Mouse (Mus musculus) midbrain, postnatal 0 days (tissue): ENCODE results near the gene Traf3ip3. TPM values are rescaled to one million over a fixed set of nuclear protein-coding genes. Genes with fewer than 3 reads are reported as not detected.

Experiments
- ATAC-seq: fragments of 200-750 bp; cut with Nextera tagmentation; 2 replicates; pipeline ENCODE4 v1.8.0; 2017; ENCODE audit warnings: moderate number of reproducible peaks, mild to moderate bottlenecking, moderate TSS enrichment, moderate library complexity; ENCODE audit not compliant: low FRiP score
- DNase-seq: peaks from one replicate; pipeline ENCODE4 v3.0.0-alpha.2; 2015; ENCODE audit warnings: low spot score
- H3K27ac ChIP-seq: fragments of 300-500 bp; sonication (generic); 2 replicates; pipeline ENCODE4 v1.5.1; 2014; ENCODE audit warnings: low read depth, mild to moderate bottlenecking, low read length, mixed read lengths
- H3K27me3 ChIP-seq: fragments of 300-500 bp; sonication (generic); 2 replicates; pipeline ENCODE4 v1.6.1; 2014; ENCODE audit warnings: low read length, control low read depth, mixed read lengths; ENCODE audit not compliant: insufficient read depth
- H3K36me3 ChIP-seq: fragments of 300-500 bp; sonication (generic); 2 replicates; pipeline ENCODE4 v1.6.1; 2014; ENCODE audit warnings: low read length, control low read depth, mixed read lengths; ENCODE audit not compliant: insufficient read depth
- H3K4me1 ChIP-seq: fragments of 300-500 bp; sonication (generic); 2 replicates; pipeline ENCODE4 v1.6.1; 2014; ENCODE audit warnings: mild to moderate bottlenecking, control low read depth, antibody characterized with exemption, low read length, mixed read lengths; ENCODE audit not compliant: insufficient read depth
- H3K4me2 ChIP-seq: fragments of 300-500 bp; sonication (generic); 2 replicates; pipeline ENCODE4 v1.6.1; 2014; ENCODE audit warnings: low read depth, mild to moderate bottlenecking, low read length, mixed read lengths; ENCODE audit not compliant: poor library complexity, severe bottlenecking
- H3K4me3 ChIP-seq: fragments of 300-500 bp; sonication (generic); 2 replicates; pipeline ENCODE4 v1.5.1; 2014; ENCODE audit warnings: low read depth, mild to moderate bottlenecking, low read length, moderate library complexity
- H3K9ac ChIP-seq: fragments of 300-500 bp; sonication (generic); replicated peaks from 2 replicates; pipeline ENCODE4 v1.6.1; 2014; ENCODE audit warnings: mild to moderate bottlenecking, low read length, moderate library complexity, mixed read lengths; ENCODE audit not compliant: poor library complexity, severe bottlenecking
- H3K9me3 ChIP-seq: fragments of 300-500 bp; sonication (generic); 2 replicates; pipeline ENCODE4 v1.6.1; 2016; ENCODE audit warnings: low read length, control low read depth
- CTCF ChIP-seq: IDR thresholded peaks from 2 replicates; pipeline ENCODE4 v1.5.1; 2016; ENCODE audit warnings: antibody characterized with exemption, mild to moderate bottlenecking
- WGBS: fragments of 180-500 bp; shearing (Covaris S2); extraction: QIAGEN DNeasy Blood & Tissue Kit; methylation state at CpG from one replicate; pipeline ENCODE4 v1.1.7; 2014; 5-methylcytosine and 5-hydroxymethylcytosine counted together
- polyA plus RNA-seq: library from polyadenylated mRNA; unstranded; fragments of >200 nt; fragmentation: Nextera tagmentation; extraction: Ambion mirVana; gene quantifications from 2 replicates; pipeline ENCODE4 v1.2.1, GENCODE M21; 2015
- total RNA-seq: library from RNA; depleted of rRNA; stranded (reverse); fragments of >200 nt; gene quantifications from 2 replicates; pipeline ENCODE4 v1.2.3, GENCODE M21; 2014

Traf3ip3 gene
- total and polyA plus RNA-seq, 2 experiments from 2014 or later: 1.9 to 2.4 TPM

DNA sequence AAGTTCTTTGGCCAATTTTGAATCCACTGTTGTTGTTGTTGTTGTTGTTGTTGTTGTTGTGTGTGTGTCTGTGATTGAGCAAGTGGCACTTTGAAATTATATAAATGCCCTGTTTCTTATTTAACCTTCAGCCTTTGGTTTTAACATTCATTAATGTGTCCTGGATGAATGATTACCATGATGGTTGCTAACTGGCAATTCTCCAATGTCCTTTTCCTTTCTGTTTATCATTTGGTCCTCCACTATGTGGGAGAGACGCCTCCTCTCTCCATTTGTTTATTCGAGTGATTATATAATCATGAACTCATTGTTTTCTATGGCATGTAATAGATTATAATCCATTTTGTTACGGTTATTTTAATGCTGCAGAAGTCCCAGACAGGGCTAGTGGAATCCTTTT lies 29.0 kb upstream of the Traf3ip3 start:
- DNase-seq (no peak), ATAC-seq (no peak)
- H3K4me3 ChIP-seq: no peak overlapping the region
- no peaks in the 10 kb centered on the region for H3K27me3 ChIP-seq
- H3K4me2 ChIP-seq: no peak overlapping the region
- no peak overlapping the region for H3K27ac ChIP-seq
- TF ChIP-seq CTCF: no peak
- WGBS: 73% methylated on average over 3 of the region's 3 CpGs
- H3K4me1 ChIP-seq: no peaks in the 10 kb centered on the region
- H3K36me3 ChIP-seq: no peaks in the 10 kb centered on the region
- H3K9me3 ChIP-seq: no peaks in the 10 kb centered on the region
- H3K9ac ChIP-seq: no peak overlapping the region

DNA sequence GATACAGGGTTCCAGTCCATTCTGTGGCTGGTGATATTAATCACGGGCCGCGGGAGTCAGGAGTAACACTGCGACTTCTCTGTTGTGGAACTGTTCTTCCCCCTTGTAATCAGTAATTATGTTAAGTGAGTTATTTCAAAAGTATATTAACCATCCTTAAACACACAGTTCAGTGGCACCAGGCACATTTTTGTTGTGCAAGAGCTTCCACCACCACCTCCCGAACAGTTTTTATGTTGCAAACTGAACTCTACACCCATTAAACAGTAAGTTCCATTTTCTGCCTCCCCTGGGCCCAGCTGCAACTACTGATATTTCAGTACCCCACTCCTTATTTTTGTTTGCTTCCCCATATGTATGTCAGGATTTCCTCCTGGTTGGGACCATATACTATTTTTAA lies 28.1 kb upstream of the Traf3ip3 start:
- Histone ChIP-seq H3K36me3 (no peaks in the 10 kb centered on the region), H3K4me1 (no peaks in the 10 kb centered on the region), H3K27me3 (no peaks in the 10 kb centered on the region), H3K4me3 (no peak overlapping the region), H3K4me2 (no peak overlapping the region), H3K9me3 (no peaks in the 10 kb centered on the region), H3K9ac (no peak overlapping the region), H3K27ac (no peak overlapping the region)
- DNase-seq (no peak), ATAC-seq (no peak)
- no peak for TF ChIP-seq CTCF
- 95% methylated on average over 5 of the region's 5 CpGs for WGBS

DNA sequence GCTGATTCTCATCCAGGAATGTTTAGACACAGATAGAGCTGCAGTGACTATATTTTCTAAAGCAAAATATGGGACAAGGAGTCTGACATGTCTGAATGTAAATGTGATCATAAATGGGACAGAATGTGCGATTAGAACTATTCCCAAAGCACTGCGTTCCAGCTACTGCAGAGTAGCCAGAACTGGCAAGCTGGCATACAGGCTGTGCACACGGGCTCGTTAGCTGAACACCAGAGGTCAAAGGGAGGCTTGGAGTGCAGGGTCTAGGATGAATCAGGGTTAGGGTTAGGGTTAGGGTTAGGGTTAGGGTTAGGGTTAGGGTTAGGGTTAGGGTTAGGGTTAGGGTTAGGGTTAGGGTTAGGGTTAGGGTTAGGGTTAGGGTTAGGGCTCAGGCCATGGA lies 26.0 kb upstream of the Traf3ip3 start:
- 68% methylated on average over 4 of the region's 4 CpGs for WGBS
- ATAC-seq (no peak), DNase-seq (no peak)
- H3K9ac ChIP-seq: no peak overlapping the region
- H3K27me3 ChIP-seq: no peaks in the 10 kb centered on the region
- H3K4me1 ChIP-seq: no peaks in the 10 kb centered on the region
- no peak overlapping the region for H3K4me3 ChIP-seq
- H3K36me3 ChIP-seq: no peaks in the 10 kb centered on the region
- H3K27ac ChIP-seq: no peak overlapping the region
- no peak for TF ChIP-seq CTCF
- no peaks in the 10 kb centered on the region for H3K9me3 ChIP-seq
- H3K4me2 ChIP-seq: no peak overlapping the region

DNA sequence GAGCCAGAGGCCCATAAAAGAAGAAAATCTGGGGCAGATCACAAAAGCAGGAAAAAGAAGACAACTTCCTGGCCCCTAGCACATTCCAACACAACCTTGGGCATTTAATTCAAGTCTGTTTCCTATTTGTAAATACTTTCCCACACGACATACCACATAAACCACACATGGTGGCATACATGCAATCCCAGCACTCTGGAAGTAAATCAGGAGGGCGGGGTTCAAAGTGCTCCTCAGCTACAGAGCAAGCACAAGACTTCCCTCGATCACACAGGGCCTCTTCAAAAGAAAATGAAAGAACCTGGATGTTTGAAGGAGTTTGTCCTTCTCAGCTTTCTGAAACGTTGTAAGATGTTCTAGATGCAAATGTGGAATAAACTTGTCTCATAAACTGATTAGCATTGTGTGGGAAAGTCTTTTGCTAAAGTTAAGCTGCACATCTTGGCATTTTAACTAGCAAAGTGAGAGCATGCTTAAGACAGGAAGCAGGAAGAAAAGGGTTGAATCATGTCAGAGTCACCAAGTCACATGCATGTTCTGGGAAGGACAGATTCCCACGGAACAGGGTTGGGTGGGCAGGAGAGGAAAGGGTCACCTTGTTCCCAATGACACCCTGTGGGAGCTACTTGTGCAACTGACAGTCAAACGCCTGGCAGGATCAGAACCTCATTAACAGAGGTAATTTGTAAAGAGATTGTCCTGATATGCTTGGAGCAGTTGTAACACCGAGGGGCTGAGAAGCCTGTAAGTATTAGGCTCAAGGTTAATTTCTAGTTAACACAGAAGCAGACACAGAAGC lies 25.4 kb upstream of the Traf3ip3 start:
- 48% methylated on average over 7 of the region's 7 CpGs for WGBS
- Histone ChIP-seq H3K4me3 (no peak overlapping the region), H3K9ac (no peak overlapping the region), H3K27me3 (no peaks in the 10 kb centered on the region), H3K36me3 (no peaks in the 10 kb centered on the region), H3K4me2 (no peak overlapping the region), H3K4me1 (no peaks in the 10 kb centered on the region), H3K9me3 (no peaks in the 10 kb centered on the region), H3K27ac (no peak overlapping the region)
- DNase-seq (no peak), ATAC-seq (no peak)
- no peak for TF ChIP-seq CTCF

DNA sequence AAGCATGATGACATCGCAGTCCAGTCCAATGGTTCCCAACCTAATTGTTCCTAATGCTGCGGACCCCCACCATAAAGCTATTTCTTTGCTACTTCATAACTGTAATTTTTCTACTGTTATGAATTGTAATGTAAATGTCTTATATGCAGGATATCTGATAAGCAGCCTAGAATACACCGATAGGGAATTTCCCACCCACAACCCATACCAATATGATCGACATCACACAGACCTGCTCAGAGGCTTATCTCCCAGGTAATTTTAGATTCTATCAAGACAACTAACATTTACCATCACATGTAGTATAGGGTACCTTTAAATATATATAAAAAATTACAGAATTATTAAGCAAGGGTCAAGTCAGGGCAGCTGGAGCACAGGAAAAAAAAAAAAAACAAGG lies 24.6 kb upstream of the Traf3ip3 start:
- no peak for DNase-seq
- no peak for TF ChIP-seq CTCF
- Histone ChIP-seq H3K4me1 (no peaks in the 10 kb centered on the region), H3K36me3 (no peaks in the 10 kb centered on the region), H3K9me3 (no peaks in the 10 kb centered on the region), H3K4me2 (no peak overlapping the region), H3K27me3 (no peaks in the 10 kb centered on the region), H3K4me3 (no peak overlapping the region), H3K9ac (no peak overlapping the region), H3K27ac (no peak overlapping the region)
- 88% methylated on average over 4 of the region's 4 CpGs for WGBS
- no peak for ATAC-seq

DNA sequence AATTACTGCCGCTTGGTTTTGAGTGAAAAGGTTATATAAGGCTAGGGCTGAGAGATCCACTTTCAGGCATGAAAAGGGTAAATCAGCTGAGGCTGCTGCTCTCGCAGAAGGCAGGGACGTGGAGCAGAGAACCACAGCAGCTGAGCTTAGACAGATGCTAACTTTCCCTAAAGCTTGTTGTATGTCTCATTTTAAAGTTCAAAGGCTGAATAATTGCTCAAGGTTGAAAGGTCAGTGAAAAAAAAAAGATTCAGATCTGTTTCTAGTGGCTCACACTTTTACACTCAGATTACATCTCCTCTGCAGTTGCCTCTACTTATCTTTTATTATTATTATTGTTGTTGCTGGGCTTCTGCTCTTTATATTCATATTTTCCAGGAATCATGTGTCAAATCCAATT lies 24.0 kb upstream of the Traf3ip3 start:
- no peaks in the 10 kb centered on the region for H3K36me3 ChIP-seq
- no peak overlapping the region for H3K4me3 ChIP-seq
- ATAC-seq (no peak), DNase-seq (no peak)
- no peaks in the 10 kb centered on the region for H3K9me3 ChIP-seq
- no peak overlapping the region for H3K4me2 ChIP-seq
- H3K4me1 ChIP-seq: no peaks in the 10 kb centered on the region
- WGBS: 36% methylated on average over 3 of the region's 3 CpGs
- H3K9ac ChIP-seq: no peak overlapping the region
- no peak for TF ChIP-seq CTCF
- H3K27ac ChIP-seq: no peak overlapping the region
- no peaks in the 10 kb centered on the region for H3K27me3 ChIP-seq
